Mouse (Mus musculus) CD4-positive helper T cell, adult 2 months (primary cell): Measurements from ENCODE around the gene Xrcc3.

Source experiments
- DNase-seq: peaks from one replicate; pipeline ENCODE4 v3.0.0-alpha.2; 2012; ENCODE audit warnings: low read depth, missing footprints, low spot score

Xrcc3 gene

GRCm38 (mm10) chr12:111816528-111816927, 2.9 kb upstream of the Xrcc3 start:
- no peak for DNase-seq

- no peak for DNase-seq
These were observed 1.4 kb upstream of the Xrcc3 start for GRCm38 (mm10) chr12:111814769-111815762.

DNA sequence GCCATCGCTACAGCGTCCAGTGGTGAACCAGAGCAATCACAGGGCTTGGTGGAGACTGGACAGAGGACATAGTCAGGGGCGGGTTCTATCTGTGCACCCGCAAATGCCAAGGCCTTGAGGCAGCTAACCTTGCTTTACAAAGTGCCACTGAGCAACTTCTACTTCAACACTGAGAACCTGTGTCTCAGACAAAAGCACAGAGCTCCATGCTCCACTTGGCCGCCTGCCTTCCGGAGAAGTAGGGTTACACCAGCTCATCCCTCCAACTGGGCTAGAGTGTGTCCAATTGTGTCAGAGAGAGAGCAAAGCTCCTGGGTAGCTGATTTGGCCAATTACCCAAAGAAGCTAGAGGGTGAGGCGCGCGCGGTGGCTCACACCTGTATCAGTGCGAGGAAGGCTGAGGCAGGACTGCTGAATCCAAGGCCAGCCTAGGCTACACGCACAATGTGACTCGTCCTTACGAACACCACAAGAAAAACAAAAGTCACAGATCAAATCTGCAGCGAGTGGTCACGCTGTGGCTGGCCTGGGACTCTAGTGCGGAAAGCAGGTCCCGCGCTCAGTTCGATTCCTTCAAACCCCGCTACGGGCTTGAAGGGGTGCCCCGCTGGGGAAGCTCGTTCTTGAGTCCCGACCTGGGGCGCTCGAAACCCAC, 435 bp downstream of the Xrcc3 start:
- DNase-seq, result no peak

DNA sequence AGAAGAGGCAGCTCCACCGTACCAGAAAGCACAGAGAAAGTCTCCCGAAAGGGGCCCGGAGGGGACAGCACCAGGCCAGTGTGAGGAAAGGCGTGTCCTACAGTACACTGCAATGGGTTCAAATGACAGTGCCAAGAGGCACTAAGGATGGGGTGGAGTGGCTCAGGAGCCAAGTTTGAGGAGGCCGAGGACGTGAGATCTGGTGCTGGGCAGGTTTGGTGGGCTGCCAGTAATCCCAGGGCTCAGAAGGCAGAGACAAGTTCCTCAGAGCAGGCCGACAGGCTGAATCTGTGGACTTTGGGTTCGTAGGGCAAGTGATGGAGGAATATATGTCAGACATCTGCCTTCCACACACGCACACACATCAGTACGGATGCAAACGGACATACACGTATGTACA, 1.1 kb downstream of the Xrcc3 start:
- DNase-seq, result no peak

DNA sequence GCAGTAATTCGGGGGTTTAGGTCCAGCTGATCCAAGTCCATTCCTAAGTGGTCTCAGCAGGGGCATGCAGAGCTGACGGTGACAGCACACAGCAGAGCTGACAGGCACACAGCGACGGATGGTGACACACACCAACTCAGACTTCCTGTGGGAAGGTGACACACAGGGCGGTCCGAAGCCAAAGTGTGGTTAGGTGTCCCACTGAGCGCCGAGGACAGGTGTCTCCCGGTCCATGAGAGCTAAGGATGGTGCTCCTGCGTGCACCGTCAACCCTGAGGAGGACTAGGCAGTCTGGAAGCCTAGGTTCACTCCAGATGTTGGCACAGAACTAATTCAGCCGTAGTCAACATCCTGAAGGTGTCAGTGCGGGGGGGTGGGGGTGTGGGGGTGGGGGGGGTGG, 1.6 kb downstream of the Xrcc3 start:
- DNase-seq, result no peak

DNA sequence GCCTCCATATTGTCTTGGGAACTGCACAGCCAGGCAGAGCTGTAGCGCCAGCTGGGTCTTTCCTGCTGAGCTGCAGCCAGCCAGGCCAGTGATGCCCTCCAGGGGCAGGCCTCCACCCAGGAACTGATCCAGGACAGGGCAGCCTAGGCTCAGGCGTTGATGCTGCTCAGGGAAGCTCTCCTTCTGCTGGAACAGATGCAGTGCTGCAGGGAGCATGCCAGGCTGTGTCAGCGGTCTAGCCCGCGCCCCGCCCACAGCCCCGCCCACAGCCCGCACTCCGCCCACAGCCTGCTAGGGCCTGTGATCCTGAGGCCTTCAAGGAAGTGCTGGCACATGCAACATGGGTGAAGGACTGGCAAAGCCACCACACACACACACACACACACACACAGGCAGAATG, 3.9 kb downstream of the Xrcc3 start:
- DNase-seq, result peak; percentile 84

DNA sequence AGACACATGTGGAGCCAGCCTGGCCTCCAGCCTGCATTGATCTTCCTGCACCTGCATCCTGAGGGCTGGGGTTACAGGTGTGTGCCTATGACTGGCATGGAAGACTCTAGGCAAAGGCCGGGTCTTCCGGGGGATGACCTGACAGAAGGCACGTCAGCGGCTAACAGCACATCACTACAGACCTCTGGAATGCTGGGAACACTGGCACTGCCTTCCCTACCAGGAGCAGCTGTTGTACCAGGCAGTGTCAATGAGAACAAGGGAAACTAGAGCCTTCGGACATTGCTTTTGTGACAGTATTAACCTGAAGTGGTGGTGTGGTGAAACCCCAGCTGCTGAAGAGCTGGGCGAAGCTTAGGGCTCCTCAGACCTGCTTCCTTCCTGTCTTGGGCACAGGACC, 4.9 kb downstream of the Xrcc3 start:
- DNase-seq, result no peak

GRCm38 (mm10) chr12:111803538-111803937, 10.1 kb downstream of the Xrcc3 start:
- DNase-seq, result no peak

GRCm38 (mm10) chr12:111800459-111801183, 13.1 kb downstream of the Xrcc3 start:
- DNase-seq, result no peak

GRCm38 (mm10) chr12:111798493-111798892, 15.2 kb downstream of the Xrcc3 start:
- no peak for DNase-seq

GRCm38 (mm10) chr12:111797251-111797650, 16.4 kb downstream of the Xrcc3 start:
- no peak for DNase-seq

DNA sequence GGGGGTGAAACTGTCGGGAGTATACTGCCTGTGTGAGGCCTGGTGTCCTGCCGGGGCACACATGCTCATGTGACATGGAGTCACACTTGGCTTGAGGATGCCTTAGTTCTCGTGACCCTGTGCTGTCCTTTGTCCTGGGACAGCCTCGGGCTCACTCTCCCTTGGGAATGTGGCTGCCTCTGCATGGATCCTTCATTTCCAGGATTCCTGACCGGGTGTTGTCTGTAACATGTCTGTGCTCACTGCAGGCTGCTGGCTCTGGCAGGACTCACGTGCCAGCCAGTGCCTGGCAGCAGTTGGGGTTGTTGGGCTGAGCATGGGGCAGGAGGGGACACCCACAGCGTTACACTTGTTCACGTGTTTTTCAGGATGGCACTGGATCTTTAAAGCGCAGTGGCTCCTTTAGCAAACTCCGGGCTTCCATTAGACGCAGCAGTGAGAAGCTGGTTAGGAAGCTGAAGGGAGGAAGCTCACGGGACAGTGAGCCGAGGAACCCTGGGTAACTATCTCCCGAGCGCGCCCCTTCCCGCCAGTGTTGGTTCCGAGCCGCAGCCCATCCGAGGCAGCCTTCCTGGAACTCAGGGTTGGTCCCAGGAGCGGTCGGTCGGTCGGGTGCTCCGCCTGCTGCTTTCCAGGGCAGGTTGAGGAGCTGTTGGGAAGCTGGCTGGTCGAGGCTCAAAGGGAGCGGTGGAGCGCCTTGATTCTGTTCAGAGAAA, 18.3 kb downstream of the Xrcc3 start:
- no peak for DNase-seq

- no peak for DNase-seq
These were observed 19.0 kb downstream of the Xrcc3 start for GRCm38 (mm10) chr12:111794526-111795179.

DNA sequence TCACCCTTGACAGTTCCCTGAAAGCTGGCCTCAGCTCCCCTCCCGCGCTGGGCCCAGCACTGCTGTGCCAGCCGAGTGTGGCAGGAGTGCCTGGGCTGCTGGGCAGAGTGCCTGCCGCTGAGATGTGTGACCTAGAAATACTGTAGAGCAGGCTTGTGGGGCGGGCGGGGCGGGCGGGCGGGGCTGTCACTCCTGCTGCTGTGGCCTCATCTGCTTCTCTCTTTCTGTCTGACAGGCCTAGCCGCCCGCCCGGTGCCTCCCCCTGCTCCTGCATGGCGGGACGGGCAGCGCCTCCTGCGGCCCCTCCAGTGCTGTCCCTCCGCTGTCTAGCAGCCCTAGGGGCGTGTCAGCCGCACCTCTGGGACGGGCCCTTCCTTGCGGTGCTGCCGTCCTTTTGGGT, 19.6 kb downstream of the Xrcc3 start:
- no peak for DNase-seq

GRCm38 (mm10) chr12:111791474-111792104, 22.1 kb downstream of the Xrcc3 start:
- DNase-seq, result no peak

GRCm38 (mm10) chr12:111790631-111791030, 23.0 kb downstream of the Xrcc3 start:
- no peak for DNase-seq

GRCm38 (mm10) chr12:111790090-111790489, 23.6 kb downstream of the Xrcc3 start:
- DNase-seq, result no peak

- no peak for DNase-seq
These were observed 26.7 kb downstream of the Xrcc3 start for GRCm38 (mm10) chr12:111787015-111787414.

DNA sequence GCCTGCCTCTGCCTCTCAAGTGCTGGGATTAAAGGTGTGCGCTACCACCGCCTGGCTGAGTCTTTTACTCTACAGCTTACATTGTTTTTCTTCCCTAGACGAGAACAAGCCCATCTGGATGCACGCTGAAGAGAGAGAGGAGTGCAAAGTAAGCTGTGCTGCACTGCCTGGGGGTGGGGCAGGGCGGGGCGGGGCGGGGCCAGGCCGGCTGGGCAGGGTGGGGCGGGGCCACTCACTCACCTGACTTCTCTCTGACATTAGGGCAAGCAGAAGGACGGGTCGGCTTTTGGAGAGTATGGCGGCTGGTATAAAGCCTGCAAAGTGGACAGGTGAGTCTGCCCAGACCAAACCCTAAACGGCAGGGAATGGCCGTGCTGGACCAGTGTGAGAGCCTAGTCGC, 28.5 kb downstream of the Xrcc3 start:
- DNase-seq, result no peak

DNA sequence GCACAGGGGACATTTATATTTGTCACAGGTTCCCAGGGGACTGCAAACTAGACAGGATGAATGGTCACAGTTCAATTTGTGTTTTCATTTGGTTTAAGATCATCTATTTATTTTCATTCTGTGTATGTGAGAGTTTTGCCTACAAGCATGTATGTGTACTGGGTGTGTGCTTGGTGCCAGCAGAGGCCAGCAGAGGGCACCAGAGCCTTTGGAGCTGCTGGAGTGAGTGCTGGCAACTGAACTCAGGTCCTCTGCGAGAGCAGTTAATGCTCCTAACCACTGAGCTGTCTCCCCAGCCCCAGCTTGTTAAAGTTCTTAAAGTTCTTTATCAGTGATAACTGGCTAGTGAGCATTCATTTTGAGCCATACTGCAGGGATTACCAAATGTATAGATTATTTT, 34.1 kb downstream of the Xrcc3 start:
- no peak for DNase-seq

DNA sequence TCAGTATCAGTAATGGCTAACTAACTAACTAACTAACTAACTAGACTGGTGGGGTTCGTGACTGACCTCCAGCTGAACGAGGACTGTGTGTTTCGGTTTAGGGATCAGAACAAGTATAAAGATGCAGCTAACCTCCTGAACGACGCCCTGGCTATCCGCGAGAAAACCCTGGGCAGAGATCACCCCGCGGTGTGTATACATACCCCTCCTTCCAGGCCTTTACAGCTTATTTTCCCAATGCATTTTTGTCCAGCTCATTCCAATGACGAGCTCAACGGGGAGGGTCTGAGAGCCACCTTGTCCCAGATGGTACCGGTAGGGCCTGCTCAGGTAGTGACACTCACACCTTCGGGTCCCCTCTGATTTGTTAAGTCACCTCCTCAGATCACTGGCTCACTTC, 35.8 kb downstream of the Xrcc3 start:
- no peak for DNase-seq
